Mouse (Mus musculus) hindbrain, embryonic 16.5 days (tissue): ENCODE results near the gene Reep6. TPM values are rescaled to one million over a fixed set of nuclear protein-coding genes. Genes with fewer than 3 reads are reported as not detected.
A peak's percentile ranks its signal among the peaks of the same experiment; 100 is the strongest.

Experiments used
- ATAC-seq: fragments of 200-750 bp; cut with Nextera tagmentation; 2 replicates; pipeline ENCODE4 v1.8.0; 2017; ENCODE audit warnings: moderate TSS enrichment, moderate library complexity
- H3K27ac ChIP-seq: fragments of 300-500 bp; sonication (generic); 2 replicates; pipeline ENCODE4 v1.5.1; 2014; ENCODE audit warnings: low read depth, mild to moderate bottlenecking, control low read depth, low read length, moderate library complexity
- H3K27me3 ChIP-seq: fragments of 300-500 bp; sonication (generic); replicated peaks from 2 replicates; pipeline ENCODE4 v1.6.1; 2014; ENCODE audit warnings: low read length; ENCODE audit not compliant: control insufficient read depth, insufficient read depth
- H3K36me3 ChIP-seq: fragments of 300-500 bp; sonication (generic); 2 replicates; pipeline ENCODE4 v1.6.1; 2014; ENCODE audit warnings: mild to moderate bottlenecking, low read length, moderate library complexity, mixed read lengths; ENCODE audit not compliant: control insufficient read depth, insufficient read depth
- H3K4me1 ChIP-seq: fragments of 300-500 bp; sonication (generic); 2 replicates; pipeline ENCODE4 v1.6.1; 2014; ENCODE audit warnings: low read depth, low read length; ENCODE audit not compliant: control insufficient read depth, insufficient read depth
- H3K4me2 ChIP-seq: fragments of 300-500 bp; sonication (generic); 2 replicates; pipeline ENCODE4 v1.6.1; 2014; ENCODE audit warnings: mild to moderate bottlenecking, low read length, control low read depth, moderate library complexity
- H3K4me3 ChIP-seq: fragments of 300-500 bp; sonication (generic); 2 replicates; pipeline ENCODE4 v1.5.1; 2014; ENCODE audit warnings: mild to moderate bottlenecking, low read length, control low read depth, moderate library complexity
- H3K9ac ChIP-seq: fragments of 300-500 bp; sonication (generic); 2 replicates; pipeline ENCODE4 v1.6.1; 2014; ENCODE audit warnings: low read depth, mild to moderate bottlenecking, control low read depth, low read length, moderate library complexity
- H3K9me3 ChIP-seq: fragments of 300-500 bp; sonication (generic); 2 replicates; pipeline ENCODE4 v1.6.1; 2014; ENCODE audit warnings: mild to moderate bottlenecking, low read length, moderate library complexity; ENCODE audit not compliant: control insufficient read depth
- WGBS: fragments of 180-500 bp; shearing (Covaris S2); extraction: QIAGEN DNeasy Blood & Tissue Kit; methylation state at CpG from one replicate; pipeline ENCODE4 v1.1.7; 2014; 5-methylcytosine and 5-hydroxymethylcytosine counted together
- polyA plus RNA-seq: library from polyadenylated mRNA; unstranded; fragments of >200 nt; fragmentation: Nextera tagmentation; extraction: Ambion mirVana; gene quantifications from 2 replicates; pipeline ENCODE4 v1.2.1, GENCODE M21; 2015

Reep6 gene
- 7.5 and 7.6 TPM in 2 replicates for polyA plus RNA-seq

DNA sequence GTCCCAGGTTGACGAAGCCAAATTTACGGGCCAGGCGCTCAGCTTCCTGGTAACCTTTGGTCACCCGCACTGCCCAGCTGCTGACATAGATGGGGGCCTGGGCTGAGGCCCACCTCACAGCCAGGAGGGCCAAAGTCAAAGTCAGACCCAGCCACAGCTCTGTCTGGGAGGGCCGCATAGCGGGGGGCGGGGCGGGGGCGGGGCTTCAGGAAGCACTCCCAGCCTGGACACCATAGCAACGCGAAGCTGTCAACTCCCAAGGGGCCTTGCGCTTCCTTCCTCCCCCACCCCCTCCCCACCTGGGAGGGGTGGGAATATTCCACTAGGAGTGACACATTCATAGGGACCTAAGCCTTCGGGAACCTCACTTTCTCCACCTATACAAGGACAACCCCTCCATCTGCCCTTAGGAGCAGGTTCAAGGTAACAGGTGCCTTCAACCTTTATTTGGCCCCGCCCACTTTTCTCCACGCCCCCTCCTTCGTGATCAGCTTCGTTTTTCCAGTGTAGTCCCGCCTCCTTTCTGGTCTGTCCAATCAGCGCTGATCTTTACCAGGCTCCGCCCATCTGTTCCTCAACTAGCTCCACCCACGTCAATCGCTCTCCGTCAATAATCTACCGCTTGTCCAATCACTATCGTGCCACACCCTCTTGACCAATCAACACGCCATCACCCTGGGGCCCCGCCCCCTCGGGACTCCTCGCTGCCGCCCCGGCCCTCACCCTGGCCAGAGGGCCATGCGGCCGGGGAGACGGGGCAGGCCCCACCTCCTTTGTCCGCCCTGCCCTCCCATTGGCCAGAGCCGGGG lies at the start of gene Reep6, which contains the start of gene Pcsk4:
Gene Reep6 (plus strand): TSS at position 681 of the 809 bp plus-strand sequence.
Gene Pcsk4 (minus strand): TSS at position 226 of the 809 bp plus-strand sequence.
- H3K4me3 ChIP-seq = peak within 1 kb of the TSS; percentile 59
- no peak within 1 kb of the TSS for H3K27ac ChIP-seq
- no peaks in the 10 kb centered on the region for H3K27me3 ChIP-seq
- no peaks in the 10 kb centered on the region for H3K9me3 ChIP-seq
- 5% methylated on average over 36 of the region's 36 CpGs for WGBS
- no peaks in the 10 kb centered on the region for H3K36me3 ChIP-seq
- H3K9ac ChIP-seq = peak within 1 kb of the TSS; percentile 66
- H3K4me1 ChIP-seq = peaks cover 8% of the 10 kb centered on the region
- ATAC-seq = peak; percentile 95
- peak within 1 kb of the TSS; percentile 95 for H3K4me2 ChIP-seq

DNA sequence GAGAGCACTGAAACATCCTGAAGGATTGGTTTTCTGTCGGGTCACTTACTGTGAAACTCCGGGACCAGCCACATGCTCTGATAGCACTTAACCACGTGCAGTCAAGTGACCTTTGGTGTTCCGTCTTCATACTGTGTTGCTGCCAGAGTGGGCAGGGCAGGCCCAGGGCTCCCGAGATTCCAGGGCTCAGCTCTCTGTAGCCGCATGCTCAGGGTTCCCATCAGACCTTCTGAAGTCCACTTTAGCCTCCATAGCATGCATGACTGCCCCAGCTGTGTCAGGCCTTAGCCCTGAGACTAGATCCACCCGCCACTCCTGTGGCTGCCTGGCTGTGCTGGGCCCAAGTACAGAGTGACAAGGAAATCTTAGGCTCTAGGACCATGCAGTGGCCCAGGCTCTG lies 48.4 kb upstream of the Reep6 start:
- no peak for ATAC-seq
- H3K9ac ChIP-seq = no peak overlapping the region
- H3K9me3 ChIP-seq = no peaks in the 10 kb centered on the region
- no peaks in the 10 kb centered on the region for H3K27me3 ChIP-seq
- H3K27ac ChIP-seq = no peak overlapping the region
- H3K4me1 ChIP-seq = no peaks in the 10 kb centered on the region; the same call in 1 of the 2 replicates
- no peak overlapping the region for H3K4me3 ChIP-seq
- H3K4me2 ChIP-seq = no peak overlapping the region
- WGBS = 81% methylated on average over 7 of the region's 7 CpGs
- H3K36me3 ChIP-seq = peaks cover 50% of the 10 kb centered on the region

DNA sequence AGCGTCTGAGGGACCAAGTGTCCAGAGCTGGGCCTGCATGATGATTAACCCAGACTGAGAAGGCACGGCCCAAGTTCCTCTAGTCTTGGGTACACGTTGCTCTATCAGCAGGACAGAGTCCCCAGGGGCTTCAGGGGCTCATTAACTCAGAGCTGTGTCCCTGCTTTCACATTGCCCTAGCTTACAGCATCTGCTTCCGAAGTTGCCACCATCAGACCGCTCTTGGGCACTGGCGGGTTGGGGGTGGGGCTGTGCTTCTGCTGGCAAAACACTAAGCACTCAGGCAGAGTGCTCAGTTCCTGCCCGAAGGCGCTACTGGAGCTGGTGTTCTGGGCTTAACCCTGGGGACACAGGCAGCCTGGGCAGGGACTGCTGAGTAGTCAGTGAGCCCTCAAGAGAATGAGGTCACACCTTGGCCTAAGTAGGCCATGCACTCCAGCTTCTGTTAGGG lies 47.8 kb upstream of the Reep6 start:
- Histone ChIP-seq H3K4me2 (no peak overlapping the region), H3K9me3 (no peaks in the 10 kb centered on the region), H3K4me3 (no peak overlapping the region), H3K4me1 (no peaks in the 10 kb centered on the region; the same call in 1 of the 2 replicates), H3K27ac (no peak overlapping the region), H3K27me3 (no peaks in the 10 kb centered on the region), H3K9ac (no peak overlapping the region), H3K36me3 (peaks cover 54% of the 10 kb centered on the region)
- ATAC-seq = no peak
- WGBS = 57% methylated on average over 8 of the region's 8 CpGs

DNA sequence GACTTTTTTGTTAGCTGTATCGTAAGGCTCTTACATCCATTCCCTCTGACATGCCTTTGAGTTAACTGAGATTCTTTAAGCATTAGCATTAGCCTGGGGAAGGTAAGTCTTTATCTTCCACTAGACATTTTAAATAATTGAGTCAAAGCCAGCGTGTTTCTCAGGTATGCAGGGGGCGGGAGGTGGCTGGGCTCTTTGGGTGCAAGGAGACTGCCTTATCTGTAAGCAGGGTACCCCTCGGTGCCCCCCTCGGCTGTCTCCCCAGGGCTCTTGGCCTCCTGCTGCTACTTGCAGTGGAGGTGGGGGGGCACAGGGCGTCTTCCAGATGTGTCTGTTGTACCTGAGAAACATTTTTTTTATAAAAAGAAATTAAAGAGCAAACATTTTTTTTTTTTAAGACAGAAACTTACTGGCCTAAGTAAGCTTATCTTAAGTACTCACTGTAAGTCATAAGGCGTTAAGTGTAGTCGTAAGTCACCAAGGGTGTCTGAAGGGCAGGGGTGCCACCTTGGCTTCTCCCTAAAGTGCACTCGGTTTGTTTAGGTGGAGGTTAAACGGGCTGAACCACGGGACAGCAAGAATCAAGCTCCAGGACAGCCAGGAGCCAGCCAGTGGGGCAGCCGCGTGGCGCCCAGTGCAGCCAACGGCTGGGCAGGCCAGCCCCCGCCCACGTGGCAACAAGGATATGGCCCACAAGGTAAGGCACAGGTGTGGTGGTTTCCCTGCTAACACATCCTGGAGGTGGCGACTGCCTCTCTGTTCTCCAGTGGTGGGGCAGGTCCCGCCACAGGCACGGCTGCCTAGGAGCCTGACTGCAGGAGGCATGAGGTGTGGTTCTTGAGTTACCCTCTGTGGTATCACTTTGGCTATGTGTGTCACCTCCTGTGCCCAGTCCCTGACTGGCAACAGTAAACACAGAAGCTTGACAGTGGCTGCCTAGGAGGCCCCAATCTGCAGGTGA lies 47.0 kb upstream of the Reep6 start:
- H3K9me3 ChIP-seq = no peaks in the 10 kb centered on the region
- WGBS = 90% methylated on average over 20 of the region's 20 CpGs
- H3K4me2 ChIP-seq = no peak overlapping the region
- no peak overlapping the region for H3K9ac ChIP-seq
- H3K36me3 ChIP-seq = peaks cover 52% of the 10 kb centered on the region
- H3K4me1 ChIP-seq = no peaks in the 10 kb centered on the region; the same call in 1 of the 2 replicates
- no peaks in the 10 kb centered on the region for H3K27me3 ChIP-seq
- no peak for ATAC-seq
- no peak overlapping the region for H3K4me3 ChIP-seq
- no peak overlapping the region for H3K27ac ChIP-seq

DNA sequence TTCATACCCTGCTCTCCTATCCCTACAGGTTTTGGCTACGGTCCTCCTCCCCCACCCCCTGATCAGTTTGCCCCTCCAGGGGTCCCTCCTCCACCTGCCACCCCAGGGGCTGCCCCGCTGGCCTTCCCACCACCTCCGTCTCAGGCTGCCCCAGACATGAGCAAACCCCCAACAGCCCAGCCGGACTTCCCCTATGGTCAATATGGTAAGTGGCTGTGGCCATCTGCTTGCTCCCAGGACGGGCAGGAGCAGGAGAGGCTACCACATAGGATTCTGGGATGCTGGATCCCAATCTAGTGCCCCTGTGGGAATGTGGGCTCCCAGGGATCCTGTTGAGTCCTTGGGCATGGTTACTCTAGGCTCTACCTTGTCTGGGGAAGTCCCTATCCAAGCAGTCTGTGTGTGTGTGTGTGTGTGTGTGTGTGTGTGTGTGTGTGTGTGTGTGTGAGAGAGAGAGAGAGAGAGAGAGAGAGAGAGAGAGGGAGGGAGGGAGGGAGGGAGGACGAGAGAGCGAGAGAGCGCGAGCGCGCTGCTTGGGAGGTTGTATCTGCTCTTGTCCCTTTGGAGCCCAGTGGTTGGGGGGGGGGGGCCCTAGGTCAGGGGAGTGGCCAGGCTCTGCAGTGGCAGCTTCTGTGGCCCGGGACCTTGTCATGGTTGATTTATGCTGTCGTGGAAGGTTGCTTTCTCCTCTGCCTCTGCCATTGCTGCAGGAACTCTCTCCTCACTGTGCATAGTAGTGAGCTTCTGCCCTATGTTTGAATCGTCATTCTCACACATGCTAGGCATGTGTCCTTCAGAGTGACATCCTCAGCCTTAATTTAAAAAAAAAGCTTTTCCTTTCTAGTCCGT lies 44.3 kb upstream of the Reep6 start:
- Histone ChIP-seq H3K4me1 (no peaks in the 10 kb centered on the region; the same call in 1 of the 2 replicates), H3K27me3 (no peaks in the 10 kb centered on the region), H3K9me3 (no peaks in the 10 kb centered on the region), H3K4me2 (no peak overlapping the region), H3K4me3 (no peak overlapping the region), H3K9ac (no peak overlapping the region), H3K36me3 (peaks cover 36% of the 10 kb centered on the region), H3K27ac (no peak overlapping the region)
- 68% methylated on average over 11 of the region's 15 CpGs for WGBS
- no peak for ATAC-seq

DNA sequence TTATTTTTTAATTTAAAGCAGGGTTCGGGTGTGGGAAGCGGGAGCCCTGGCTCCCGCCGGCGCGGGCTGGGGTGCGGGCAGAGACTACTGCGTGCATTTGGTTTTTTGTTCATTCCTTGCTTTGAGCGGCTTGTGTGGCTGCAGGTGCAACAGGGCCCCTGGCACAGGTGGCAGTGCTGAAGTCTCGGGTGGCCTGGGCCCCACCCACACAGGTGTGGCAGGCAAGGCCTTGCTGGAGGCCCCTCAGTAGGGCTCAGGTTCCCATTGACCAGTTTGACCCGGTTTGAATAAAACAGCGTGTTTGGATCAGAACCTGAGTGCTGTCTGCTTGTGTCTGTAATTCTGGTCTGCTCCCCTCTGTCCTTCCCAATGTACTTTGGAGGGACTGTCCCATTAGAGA lies 41.7 kb upstream of the Reep6 start:
- Histone ChIP-seq H3K36me3 (peaks cover 34% of the 10 kb centered on the region), H3K9ac (no peak overlapping the region), H3K27me3 (no peaks in the 10 kb centered on the region), H3K9me3 (no peaks in the 10 kb centered on the region), H3K4me1 (peaks cover 6% of the 10 kb centered on the region), H3K27ac (no peak overlapping the region), H3K4me3 (no peak overlapping the region), H3K4me2 (no peak overlapping the region)
- ATAC-seq = no peak
- WGBS = 93% methylated on average over 12 of the region's 12 CpGs

DNA sequence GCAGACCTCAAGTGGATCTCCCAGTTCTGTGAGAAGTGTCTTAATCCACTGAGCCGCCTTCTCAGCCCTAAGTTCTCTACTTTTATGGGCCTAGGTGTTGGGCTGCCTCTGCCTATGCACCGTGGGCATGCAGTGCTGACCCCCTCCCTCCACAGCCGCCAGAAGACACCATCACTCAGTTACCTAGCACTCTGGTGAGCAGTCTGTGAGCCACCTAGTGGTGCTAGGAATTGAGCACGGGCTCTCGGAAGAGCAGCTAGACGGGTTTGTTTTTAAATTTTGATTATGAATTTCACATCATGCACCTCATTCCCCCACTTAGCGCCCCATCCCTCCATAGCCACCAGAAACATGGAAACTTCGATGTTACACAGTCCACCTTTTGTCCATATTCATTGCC lies 41.1 kb upstream of the Reep6 start:
- Histone ChIP-seq H3K4me2 (no peak overlapping the region), H3K4me1 (peaks cover 12% of the 10 kb centered on the region), H3K9me3 (no peaks in the 10 kb centered on the region), H3K36me3 (peaks cover 30% of the 10 kb centered on the region), H3K4me3 (no peak overlapping the region), H3K27me3 (no peaks in the 10 kb centered on the region), H3K9ac (no peak overlapping the region), H3K27ac (no peak overlapping the region)
- ATAC-seq = no peak
- 70% methylated on average over 8 of the region's 8 CpGs for whole genome bisulfite sequencing

DNA sequence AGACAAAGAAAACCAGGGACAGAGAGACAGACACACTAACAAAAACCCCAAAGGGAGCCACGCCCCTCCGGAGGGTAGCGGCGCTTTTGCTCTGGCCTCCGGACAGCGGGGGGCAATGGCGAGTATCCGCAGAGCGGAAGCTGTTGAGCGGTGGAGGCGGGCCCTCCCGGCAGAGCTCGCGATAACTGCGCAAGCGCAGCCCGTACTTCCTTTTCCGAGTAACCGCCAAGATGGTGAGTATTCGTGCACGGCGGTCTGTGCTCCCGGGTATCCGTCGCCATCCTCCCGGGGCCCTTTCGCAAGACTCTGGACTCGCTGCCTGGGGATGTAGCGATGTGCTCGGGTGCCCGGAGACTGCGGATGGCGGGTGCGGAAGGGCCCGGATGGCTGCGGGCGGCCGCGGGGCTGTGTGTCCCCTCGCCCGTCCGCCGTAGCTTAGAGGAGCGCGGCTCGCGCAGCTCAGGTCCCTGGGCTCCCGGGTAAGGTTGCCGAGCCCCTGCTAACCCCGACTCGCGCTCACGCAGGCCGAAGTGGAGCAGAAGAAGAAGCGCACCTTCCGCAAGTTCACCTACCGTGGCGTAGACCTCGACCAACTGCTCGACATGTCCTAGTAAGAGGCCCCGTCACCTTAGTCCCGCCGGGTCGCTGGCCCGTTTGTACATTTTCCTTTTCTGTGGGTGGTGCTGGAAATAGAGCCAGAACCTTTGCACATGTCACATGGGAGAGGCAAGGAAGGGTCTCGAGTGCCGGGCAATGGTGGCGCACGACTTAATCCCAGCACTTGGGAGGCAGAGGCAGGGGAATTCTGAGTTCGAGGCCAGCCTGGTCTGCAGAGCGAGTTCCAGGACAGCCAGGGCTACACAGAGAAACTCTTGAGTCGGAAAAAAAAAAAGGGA lies 37.3 kb upstream of the Reep6 start, which contains the start of gene Rps15:
Gene Rps15 (plus strand): TSS at position 203 of the 896 bp plus-strand sequence.
- Histone ChIP-seq H3K9ac (peak within 1 kb of the TSS; percentile 92), H3K4me1 (peaks cover 36% of the 10 kb centered on the region), H3K27ac (peak within 1 kb of the TSS; percentile 90), H3K4me3 (peak within 1 kb of the TSS; percentile 82), H3K4me2 (peak within 1 kb of the TSS; percentile 99), H3K27me3 (no peaks in the 10 kb centered on the region), H3K36me3 (peaks cover 16% of the 10 kb centered on the region), H3K9me3 (no peaks in the 10 kb centered on the region)
- peak; percentile 82 for ATAC-seq
- under 1% methylated on average over 71 of the region's 72 CpGs for WGBS
